Mouse (Mus musculus) ES-Bruce4 (cell line): ENCODE measurements at regions not wholly inside any gene's neighbourhood (a gene's known extent, or its start where the extent isn't known, plus 50 kb on each side); places are given as distances from the start of the nearest gene placed in this dataset.

Experiments used
- H3K27ac ChIP-seq: 2 replicates; pipeline ENCODE4 v1.5.1; 2012; ENCODE audit warnings: low read length, inconsistent platforms; ENCODE audit not compliant: insufficient read depth
- H3K27me3 ChIP-seq: 2 replicates; pipeline ENCODE4 v1.6.1; 2012; ENCODE audit warnings: mild to moderate bottlenecking, low read length, inconsistent platforms; ENCODE audit not compliant: control insufficient read depth, poor library complexity, insufficient read depth, severe bottlenecking
- H3K36me3 ChIP-seq: 2 replicates; pipeline ENCODE4 v1.6.1; 2012; ENCODE audit warnings: inconsistent platforms, mild to moderate bottlenecking, low read length, moderate library complexity; ENCODE audit not compliant: control insufficient read depth, poor library complexity, insufficient read depth, severe bottlenecking
- H3K4me1 ChIP-seq: one replicate; pipeline ENCODE4 v1.8.1; 2011; ENCODE audit warnings: low read length; ENCODE audit not compliant: control insufficient read depth, insufficient read depth
- H3K4me3 ChIP-seq: 2 replicates; pipeline ENCODE4 v1.5.1; 2011; ENCODE audit warnings: low read depth, mild to moderate bottlenecking, low read length
- H3K9ac ChIP-seq: 2 replicates; pipeline ENCODE4 v1.6.1; 2012; ENCODE audit warnings: low read depth, mild to moderate bottlenecking, inconsistent platforms; ENCODE audit not compliant: poor library complexity, severe bottlenecking
- H3K9me3 ChIP-seq: replicated peaks from 2 replicates; pipeline ENCODE4 v1.6.1; 2012; ENCODE audit warnings: mild to moderate bottlenecking, low read length, inconsistent platforms; ENCODE audit not compliant: control insufficient read depth, poor library complexity, insufficient read depth, severe bottlenecking
- CTCF ChIP-seq: IDR thresholded peaks from one replicate; pipeline ENCODE4 v1.8.1; 2011; ENCODE audit warnings: low read depth, low read length
- EP300 ChIP-seq: IDR thresholded peaks from 2 replicates; pipeline ENCODE4 v1.6.1; 2011; ENCODE audit warnings: low read depth, low read length; ENCODE audit not compliant: insufficient read depth
- POLR2A ChIP-seq: IDR thresholded peaks from one replicate; pipeline ENCODE4 v1.8.1; 2011; ENCODE audit warnings: low read length; ENCODE audit not compliant: insufficient read depth

DNA sequence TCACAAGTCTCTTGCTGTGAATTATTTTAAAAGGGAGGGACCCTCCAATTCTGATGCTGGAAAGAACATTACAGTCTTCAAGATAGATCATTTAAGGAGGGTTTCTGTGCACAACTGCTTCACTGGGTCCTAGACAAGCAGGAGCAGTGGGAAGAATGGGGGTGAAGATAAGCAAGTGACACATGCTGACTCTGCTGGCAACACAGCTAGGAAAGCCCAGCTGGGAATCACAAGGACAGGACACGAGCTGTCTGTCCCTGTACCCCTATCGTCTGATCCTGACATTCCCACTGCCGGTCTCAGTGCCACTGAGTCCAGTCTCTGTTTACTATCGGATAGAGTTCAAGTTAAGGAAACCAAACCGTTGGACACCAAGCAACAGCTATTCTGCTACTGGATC is 216.3 kb downstream of the Gm12728 start:
- H3K27me3 ChIP-seq = no peaks in the 10 kb centered on the region
- no peaks in the 10 kb centered on the region for H3K36me3 ChIP-seq
- H3K4me1 ChIP-seq = no peaks in the 10 kb centered on the region
- H3K9ac ChIP-seq = no peak overlapping the region
- H3K9me3 ChIP-seq = no peaks in the 10 kb centered on the region
- no peak for TF ChIP-seq EP300
- TF ChIP-seq POLR2A = no peak
- no peak for TF ChIP-seq CTCF
- no peak overlapping the region for H3K4me3 ChIP-seq
- no peak overlapping the region for H3K27ac ChIP-seq

DNA sequence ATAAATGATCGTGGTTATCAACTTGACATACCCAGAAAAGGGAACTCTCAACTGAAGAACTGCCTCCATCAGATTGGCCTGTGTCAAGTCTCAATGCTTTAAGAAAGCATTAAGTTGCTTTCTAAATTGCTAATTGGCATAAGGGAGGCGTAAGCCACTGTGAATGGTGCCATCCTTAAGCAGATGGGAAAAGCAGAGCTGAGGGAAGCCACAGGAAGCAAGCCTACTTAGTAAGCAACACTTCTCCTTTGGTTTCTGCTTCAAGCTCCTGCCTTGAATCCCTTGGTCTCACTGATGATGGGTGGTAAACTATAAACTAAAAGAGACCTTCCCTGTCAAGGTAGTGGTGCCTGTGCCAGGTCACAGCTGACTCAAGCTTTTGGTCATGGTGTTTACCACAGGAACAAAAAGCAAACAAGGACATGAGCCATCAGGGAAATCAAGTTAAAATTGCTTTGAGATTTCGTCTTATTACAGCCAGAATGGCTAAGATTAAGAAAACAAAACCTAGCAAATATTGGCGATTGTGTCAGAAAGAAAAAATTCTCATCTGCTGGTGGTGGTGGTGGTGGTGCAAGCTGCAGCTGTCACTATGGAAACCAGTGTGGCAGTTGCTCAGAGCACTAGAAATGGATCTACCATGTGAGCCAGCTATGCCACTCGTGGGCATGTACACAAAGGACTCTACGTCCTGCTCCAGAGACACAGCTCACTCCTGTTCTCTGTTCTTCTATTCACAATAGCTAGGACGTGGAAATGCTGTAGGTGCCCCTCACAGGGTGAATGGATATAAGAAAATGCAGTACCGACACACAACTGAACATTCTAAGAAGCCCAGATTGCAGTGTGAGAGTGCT is 217.9 kb downstream of the Gm12728 start:
- Histone ChIP-seq H3K27ac (no peak overlapping the region), H3K27me3 (no peaks in the 10 kb centered on the region), H3K36me3 (no peaks in the 10 kb centered on the region), H3K4me3 (no peak overlapping the region), H3K9me3 (no peaks in the 10 kb centered on the region), H3K4me1 (no peaks in the 10 kb centered on the region), H3K9ac (no peak overlapping the region)
- TF ChIP-seq EP300 = no peak
- TF ChIP-seq CTCF = no peak
- TF ChIP-seq POLR2A = no peak

- no peak overlapping the region for H3K4me3 ChIP-seq
- no peaks in the 10 kb centered on the region for H3K9me3 ChIP-seq
- no peaks in the 10 kb centered on the region for H3K4me1 ChIP-seq
- no peak overlapping the region for H3K9ac ChIP-seq
- no peaks in the 10 kb centered on the region for H3K36me3 ChIP-seq
- TF ChIP-seq CTCF = no peak
- no peak overlapping the region for H3K27ac ChIP-seq
- no peaks in the 10 kb centered on the region for H3K27me3 ChIP-seq
Measured at GRCm38 (mm10) chr4:106017065-106017646, 227.5 kb downstream of the Gm12728 start.

DNA sequence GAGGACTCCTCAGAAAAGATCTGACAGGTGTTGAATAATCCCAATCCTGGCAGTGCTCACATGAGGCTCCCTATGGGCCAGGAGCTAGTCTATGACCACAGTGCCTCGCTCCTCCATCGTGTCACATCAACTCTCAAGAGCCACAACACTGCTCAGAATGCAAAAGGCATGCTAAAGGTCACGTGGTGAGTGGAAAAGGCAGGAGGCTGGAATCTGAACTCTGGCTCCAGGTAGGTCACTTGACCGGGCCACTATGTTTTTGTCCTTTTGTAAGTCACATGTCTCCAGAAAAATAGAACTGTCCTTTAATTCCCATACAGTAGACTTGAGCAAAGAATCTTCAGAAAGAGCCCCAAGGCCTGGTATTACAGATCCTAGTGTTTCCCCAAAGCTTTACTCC is 229.3 kb downstream of the Gm12728 start:
- Histone ChIP-seq H3K27ac (no peak overlapping the region), H3K36me3 (no peaks in the 10 kb centered on the region), H3K9me3 (no peaks in the 10 kb centered on the region), H3K27me3 (no peaks in the 10 kb centered on the region), H3K4me3 (no peak overlapping the region), H3K9ac (no peak overlapping the region), H3K4me1 (no peaks in the 10 kb centered on the region)
- no peak for TF ChIP-seq EP300
- no peak for TF ChIP-seq CTCF
- TF ChIP-seq POLR2A = no peak

DNA sequence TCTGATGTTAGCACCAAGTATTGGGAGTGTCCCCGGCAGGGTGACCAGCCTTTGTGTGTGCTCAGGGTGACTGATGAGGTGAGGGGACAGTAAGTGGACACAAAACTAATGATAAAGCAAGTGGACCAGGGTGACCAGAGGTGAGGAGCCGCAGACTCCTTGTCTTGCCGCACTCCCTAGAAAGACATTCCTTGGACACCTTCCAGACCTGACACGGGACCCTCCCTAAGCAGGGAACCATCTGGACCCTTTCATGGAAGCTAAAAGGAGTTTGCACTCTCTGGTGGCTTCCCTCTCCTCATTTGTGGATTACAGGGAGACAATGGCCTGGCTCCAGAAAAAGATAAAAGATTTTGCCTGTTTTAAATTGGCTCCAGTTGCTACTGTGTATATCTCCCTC is 230.7 kb downstream of the Gm12728 start:
- Histone ChIP-seq H3K36me3 (no peaks in the 10 kb centered on the region), H3K9me3 (no peaks in the 10 kb centered on the region), H3K27ac (no peak overlapping the region), H3K4me3 (no peak overlapping the region), H3K4me1 (no peaks in the 10 kb centered on the region), H3K27me3 (no peaks in the 10 kb centered on the region), H3K9ac (no peak overlapping the region)
- TF ChIP-seq POLR2A (no peak), EP300 (no peak), CTCF (no peak)

DNA sequence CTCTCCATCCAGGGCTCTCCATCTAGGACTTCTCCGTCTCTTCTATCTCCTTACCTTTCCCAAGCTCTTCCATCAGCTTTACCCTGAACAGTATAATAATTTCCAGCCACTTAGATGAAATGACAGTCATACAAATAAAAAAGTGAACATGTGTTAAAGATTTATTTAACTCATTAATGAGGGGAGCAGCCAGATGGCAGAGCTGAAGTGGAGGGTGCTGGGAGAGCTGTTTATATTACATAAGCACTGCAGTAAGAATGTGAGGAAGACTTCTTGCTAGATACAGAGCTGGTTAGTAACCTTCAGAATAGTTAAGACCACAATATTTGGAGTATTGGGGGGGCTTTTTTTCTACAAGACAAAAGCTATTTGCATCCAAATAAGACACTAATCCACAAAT is 234.9 kb downstream of the Gm12728 start:
- Histone ChIP-seq H3K9ac (no peak overlapping the region), H3K4me1 (no peaks in the 10 kb centered on the region), H3K27me3 (no peaks in the 10 kb centered on the region), H3K27ac (no peak overlapping the region), H3K4me3 (no peak overlapping the region), H3K36me3 (no peaks in the 10 kb centered on the region), H3K9me3 (no peaks in the 10 kb centered on the region)
- TF ChIP-seq CTCF = no peak
- TF ChIP-seq EP300 = no peak
- TF ChIP-seq POLR2A = no peak
